Mouse (Mus musculus) thymus, postnatal 14 days (tissue): ENCODE results near the gene Cfap69.
"Not testable (repeated sequence)": the region's sequence is repeated elsewhere in the genome, so short reads cannot be mapped to it uniquely, and the experiment has no call there.

Experiments used
- DNase-seq: peaks from one replicate; pipeline ENCODE4 v3.0.0; 2021

The Cfap69 gene

DNA sequence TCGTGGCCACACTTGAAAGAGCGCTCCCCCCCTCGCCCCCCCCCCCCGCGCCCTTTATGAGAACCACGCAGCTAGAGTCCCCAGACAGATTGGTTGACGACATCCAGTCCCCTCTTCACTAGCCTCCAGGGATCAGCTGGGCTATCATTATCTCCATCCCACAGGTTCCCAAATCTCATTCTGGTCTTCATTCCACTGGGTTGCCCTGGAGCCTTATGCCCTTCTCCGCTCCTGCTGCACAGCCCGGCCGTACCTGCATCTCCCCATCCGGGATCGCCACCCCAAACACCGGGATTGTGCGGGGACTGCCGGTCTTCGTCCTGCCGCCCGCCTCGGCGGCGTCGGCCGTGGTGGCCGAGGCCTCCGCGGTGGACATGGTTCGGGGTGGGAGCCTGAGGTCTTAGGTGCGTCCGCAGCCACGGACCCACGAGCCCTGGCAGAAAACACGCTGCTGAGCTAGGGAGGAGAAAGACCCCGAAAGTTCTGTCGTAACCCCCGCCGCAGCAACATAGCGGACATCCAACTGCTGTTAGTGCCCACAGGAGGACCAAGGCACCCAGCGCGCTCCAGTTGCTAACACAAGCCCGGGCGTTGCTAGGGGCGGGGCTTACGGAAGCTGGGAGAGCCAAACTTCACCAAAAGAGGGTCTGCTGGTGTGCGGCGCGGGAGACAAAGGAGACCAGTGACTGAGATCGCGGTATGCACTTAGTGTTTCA lies at the start of gene Cfap69:
Gene Cfap69 (minus strand): TSS at position 585 of the 716 bp plus-strand sequence.
- peak; percentile 32 for DNase-seq

GRCm38 (mm10) chr5:5711032-5711431 lies 47.0 kb upstream of the Cfap69 start:
- no peak for DNase-seq

DNA sequence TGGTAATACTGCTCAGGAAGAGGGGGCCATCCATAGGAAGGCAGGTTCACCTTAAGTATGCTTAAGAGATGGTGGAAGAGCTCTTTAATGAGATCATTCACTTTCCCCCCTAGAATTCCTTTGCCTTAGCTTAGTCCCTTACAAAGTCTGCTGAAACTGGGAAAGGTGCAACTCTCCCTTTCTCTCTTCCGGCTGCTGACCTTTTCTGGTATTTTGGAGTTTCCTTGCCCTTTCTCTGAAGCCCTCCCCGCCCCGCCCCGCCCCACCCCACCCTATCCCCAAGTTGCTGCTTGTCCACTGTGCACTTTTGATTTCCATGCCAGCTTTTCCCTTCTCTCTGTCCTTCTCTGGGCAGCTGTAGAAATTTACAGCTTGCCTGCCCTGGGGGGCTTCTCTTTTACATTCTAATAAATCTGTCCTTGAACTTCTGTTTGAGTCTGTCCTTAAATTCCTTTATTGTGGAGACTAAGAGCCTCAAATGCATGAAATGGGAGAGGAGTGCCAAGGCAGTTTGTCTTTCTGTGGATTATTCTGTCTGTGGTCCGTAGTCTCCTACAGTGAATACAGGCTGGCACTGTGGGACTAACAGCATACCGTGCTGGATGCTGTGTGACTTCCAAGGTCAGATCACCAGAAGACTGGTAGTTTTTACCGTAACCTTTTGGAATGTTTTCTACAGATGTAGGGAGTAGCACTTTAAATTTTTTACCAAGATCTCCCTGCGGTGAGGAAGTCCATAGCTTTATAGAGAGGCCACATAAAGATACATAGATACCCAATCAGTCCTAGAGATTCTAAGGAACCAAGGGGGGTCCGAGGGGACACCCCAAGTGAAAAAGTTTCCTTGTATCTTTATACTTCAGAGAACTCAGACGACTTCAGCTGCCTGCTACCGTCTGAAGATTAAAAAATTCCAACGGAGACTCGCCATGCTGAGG lies 43.6 kb upstream of the Cfap69 start:
- DNase-seq, result no peak

DNA sequence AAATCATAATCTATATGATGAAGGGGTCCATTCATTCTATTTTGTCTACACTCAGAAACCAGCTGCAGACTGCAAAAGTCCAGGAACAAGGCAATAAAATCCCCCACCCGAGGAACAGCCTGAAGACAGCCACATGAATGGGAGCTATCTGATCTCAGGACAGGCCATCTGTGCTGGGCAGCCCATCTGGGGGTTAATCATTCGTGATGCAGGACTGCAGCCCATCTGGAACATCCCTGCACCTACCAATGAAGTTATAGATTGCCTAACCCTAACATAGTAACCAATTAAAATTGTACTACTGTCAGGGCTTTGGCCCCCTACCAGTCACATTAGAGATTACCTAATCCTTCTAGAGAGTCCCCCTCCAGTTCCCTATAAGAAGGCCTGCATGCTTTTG lies 41.0 kb upstream of the Cfap69 start:
- DNase-seq, result no peak

GRCm38 (mm10) chr5:5700386-5700785 lies 36.3 kb upstream of the Cfap69 start:
- no peak for DNase-seq

DNA sequence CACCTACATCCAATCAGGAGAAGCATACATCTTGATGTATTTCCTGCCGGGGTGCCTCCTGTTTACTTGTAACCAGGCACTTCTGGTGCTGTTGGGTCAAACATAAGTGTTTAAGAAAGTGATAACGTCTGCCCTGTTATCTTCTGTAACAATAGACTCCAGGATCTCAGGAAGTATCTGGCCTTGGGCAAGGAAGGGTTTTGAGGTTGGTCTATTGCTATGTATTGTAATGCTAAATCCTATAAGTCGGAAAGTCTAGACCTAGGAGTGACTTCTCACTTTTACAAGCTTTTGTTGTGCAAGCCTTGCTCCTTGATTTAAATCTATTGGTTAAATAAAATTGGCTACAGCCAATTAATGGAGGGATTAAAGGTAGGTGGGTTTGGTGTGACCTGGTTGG lies 34.8 kb upstream of the Cfap69 start:
- DNase-seq, result no peak

GRCm38 (mm10) chr5:5695401-5695942 lies 31.4 kb upstream of the Cfap69 start:
- no peak for DNase-seq

GRCm38 (mm10) chr5:5693956-5694653 lies 30.1 kb upstream of the Cfap69 start, which contains the start of gene Steap2:
TSS of gene Steap2 (minus strand) at chr5:5694578.
- no peak for DNase-seq

GRCm38 (mm10) chr5:5693541-5693955 lies 29.5 kb upstream of the Cfap69 start:
- DNase-seq, result no peak

DNA sequence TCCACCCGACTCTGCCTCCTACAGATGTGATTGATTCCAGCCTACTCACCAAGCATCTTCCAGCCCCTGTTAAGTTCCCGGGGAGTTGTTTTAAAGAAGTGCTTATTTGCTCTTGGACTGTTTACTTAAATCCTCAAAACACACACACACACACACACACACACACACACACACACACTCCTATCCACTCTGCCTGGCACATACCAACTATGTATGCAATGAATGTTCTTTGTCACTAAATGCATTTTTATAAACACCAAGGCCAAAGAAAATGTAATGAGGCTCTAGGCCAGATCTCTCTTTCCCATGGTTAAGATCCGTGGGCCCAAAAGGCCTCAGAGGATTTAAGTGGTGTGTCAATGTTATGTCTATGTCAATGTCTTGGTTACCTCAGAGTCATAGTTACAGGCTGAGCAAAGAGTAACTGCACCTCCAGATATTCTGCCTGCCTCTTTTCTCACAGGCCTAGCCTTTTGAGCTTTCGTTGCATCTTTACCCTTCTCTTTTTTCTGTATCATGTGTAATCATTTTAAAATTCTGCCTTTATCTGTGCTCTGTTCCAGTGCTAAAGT lies 28.2 kb upstream of the Cfap69 start:
- DNase-seq, result no peak

- no peak for DNase-seq
Observed at GRCm38 (mm10) chr5:5688945-5689540, 25.0 kb upstream of the Cfap69 start.

GRCm38 (mm10) chr5:5688228-5688627 lies 24.2 kb upstream of the Cfap69 start:
- no peak for DNase-seq

DNA sequence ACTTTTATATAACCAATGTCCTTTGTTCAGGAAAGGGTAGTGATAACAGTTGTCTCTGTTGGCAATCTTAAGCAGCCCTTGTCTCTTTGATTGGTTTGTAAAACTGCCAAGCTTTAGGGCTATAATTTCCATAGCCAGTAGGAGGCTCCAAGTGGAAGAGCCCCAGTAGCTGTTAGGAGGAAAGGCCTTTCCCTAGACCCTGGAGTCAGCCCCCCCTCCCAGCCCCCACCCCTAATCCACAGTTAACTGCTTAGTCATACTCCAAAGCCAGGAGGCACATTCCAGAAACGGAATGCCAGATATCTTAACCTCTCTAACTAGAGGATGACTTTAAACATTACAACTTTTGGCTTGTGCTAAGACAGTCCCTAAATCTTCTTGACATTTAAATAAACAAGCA lies 22.9 kb upstream of the Cfap69 start:
- DNase-seq, result no peak

DNA sequence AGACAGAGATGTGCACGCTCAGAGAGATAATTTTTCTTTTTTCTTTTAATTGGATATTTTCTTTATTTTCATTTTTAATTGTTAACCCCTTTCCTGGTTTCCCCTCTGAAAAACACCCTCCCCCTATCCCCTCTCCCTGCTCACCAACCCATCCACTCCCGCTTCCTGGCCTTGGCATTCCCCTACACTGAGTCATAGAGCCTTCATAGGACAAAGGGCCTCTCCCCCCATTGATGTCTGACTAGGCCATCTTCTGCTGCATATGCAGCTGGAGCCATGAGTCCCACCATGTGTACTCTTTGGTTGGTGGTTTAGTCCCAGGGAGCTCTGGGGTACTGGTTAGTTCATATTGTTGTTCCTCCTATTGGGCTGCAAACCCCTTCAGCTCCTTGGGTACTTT lies 20.9 kb upstream of the Cfap69 start:
- DNase-seq, result not testable (repeated sequence)

GRCm38 (mm10) chr5:5683292-5683691 lies 19.3 kb upstream of the Cfap69 start:
- no peak for DNase-seq

DNA sequence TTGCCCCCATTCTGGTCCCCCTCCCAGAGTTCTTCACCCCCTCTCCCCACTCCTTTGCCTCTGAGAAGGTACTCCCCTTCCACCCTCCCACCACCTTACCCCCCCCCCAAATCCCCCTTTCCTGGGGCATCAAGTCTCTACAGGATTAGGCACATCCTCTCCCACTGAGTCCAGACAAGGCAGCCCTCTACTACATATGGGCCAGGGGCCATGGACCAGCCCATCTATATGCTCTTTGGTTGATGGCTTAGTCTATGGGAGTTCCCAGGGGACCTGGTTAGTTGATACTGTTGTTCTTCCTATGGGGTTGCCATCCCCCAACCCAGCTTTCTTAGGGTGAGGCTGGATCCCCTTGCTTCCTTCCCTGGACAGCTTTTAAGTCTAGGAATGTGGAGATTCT lies 15.4 kb upstream of the Cfap69 start:
- no peak for DNase-seq

DNA sequence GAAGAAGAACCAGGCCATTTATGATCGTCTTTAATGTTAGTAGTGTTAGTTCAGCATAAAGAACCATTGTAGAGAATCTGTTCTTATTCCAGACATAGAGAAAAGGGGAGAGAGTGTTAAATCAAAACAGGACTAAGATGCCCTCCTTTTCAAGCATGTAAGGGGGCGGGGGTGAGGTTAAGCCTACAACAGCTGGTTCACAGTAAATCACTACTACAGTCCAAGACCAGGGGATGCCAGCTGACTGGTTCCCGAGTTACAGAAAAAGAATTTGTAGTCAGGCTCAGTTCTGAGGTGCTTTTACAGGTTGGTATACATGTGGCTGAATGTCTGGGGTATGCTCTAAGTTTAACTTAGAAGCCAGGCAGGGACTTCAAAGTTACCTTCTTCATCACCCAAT lies 12.0 kb upstream of the Cfap69 start:
- DNase-seq, result no peak

DNA sequence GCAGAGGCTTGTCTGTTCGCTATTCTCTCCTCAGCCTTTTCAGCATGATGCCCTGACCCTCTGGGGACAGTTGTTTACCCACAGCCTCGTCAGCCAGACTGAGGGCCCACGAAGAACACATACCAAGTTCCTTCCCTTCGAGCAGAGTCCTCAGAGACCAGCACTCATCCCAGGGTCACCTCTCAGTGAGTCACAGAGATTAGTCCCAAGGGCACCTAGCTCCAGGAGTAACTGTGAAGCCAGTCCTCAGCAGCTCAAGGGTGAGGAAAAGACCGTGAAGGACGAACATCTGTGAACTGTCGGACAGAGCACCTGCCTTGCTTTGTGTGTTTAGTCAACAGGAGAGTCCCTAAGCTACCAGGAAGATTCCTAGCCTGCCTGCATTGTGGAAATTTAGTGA lies 4.9 kb upstream of the Cfap69 start:
- no peak for DNase-seq

DNA sequence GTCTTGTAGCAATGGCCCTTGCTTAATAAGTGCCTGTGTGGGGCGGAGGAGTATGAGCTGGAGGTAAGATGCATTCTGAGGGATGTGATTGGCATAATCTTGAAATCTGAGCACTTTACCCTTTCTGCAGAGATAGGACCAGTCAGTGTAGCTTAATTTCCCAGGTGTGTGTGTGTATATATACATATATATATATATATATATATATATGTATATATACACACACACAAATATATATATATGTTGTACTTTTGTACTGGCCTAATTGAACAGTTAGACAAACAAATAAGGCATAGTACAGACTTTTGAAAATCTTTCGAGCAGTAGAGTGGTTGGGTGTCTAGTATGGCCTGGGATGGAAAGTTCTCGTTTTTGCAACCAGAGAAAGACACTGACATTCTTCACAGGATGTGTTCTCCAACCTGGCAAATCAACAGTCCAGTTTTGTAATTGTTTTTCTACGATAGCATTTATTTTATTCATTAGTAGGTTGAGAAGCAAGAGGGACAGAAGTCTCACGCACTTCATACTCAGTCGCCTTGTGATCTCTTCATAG lies 410 bp upstream of the Cfap69 start:
- no peak for DNase-seq

GRCm38 (mm10) chr5:5663057-5663456 lies 982 bp downstream of the Cfap69 start:
- DNase-seq, result no peak

GRCm38 (mm10) chr5:5658680-5659079 lies 5.4 kb downstream of the Cfap69 start:
- DNase-seq, result no peak

- no peak for DNase-seq
Observed at GRCm38 (mm10) chr5:5657932-5658331, 6.1 kb downstream of the Cfap69 start.
